Mouse (Mus musculus): ENCODE results near the gene Abhd14a. TPM values are rescaled to one million over a fixed set of nuclear protein-coding genes. Genes with fewer than 3 reads are reported as not detected.

The Abhd14a gene
- total and polyA plus RNA-seq, 3 experiments = 5.7 to 24.0 (median 7.7) TPM

GRCm38 (mm10) chr9:106454888-106455681 is 7.6 kb upstream of the Abhd14a start:
- H3K36me3 ChIP-seq (replicated peaks) = no peaks in the 10 kb centered on the region
- no peak for DNase-seq (ENCODE audit: low spot score)
- H3K27me3 ChIP-seq (ENCODE audit: insufficient read depth, low read length) = peaks cover 90% of the 10 kb centered on the region
- no peak for ATAC-seq (ENCODE audit: extremely low read depth, insufficient number of reproducible peaks, low FRiP score, poor library complexity, severe bottlenecking)
- H3K4me3 ChIP-seq (ENCODE audit: low read depth, low read length) = no peak overlapping the region
- H3K4me1 ChIP-seq (ENCODE audit: insufficient read depth, low read depth, low read length) = peaks cover 48% of the 10 kb centered on the region
- no peaks in the 10 kb centered on the region for H3K9me3 ChIP-seq (replicated peaks)
- no peak for TF ChIP-seq TAL1 (conservative IDR thresholded peaks at IDR 0.05; ENCODE audit: low read depth, low read length)

GRCm38 (mm10) chr9:106454071-106454761 is 6.7 kb upstream of the Abhd14a start:
- no peaks in the 10 kb centered on the region for H3K9me3 ChIP-seq (replicated peaks)
- no peak for TF ChIP-seq POLR2AphosphoS5 (IDR thresholded peaks at IDR 0.05; ENCODE audit: insufficient replicate concordance, low read depth, low read length)
- no peak for TF ChIP-seq GATA2 (IDR thresholded peaks at IDR 0.05; ENCODE audit: borderline replicate concordance, low read depth, low read length)
- TF ChIP-seq CTCF (IDR thresholded peaks at IDR 0.05; ENCODE audit: low read depth, low read length) = no peak
- no peak for TF ChIP-seq GATA1 (IDR thresholded peaks at IDR 0.05; ENCODE audit: borderline replicate concordance, low read length)
- TF ChIP-seq TAL1 (conservative IDR thresholded peaks at IDR 0.05; ENCODE audit: low read depth, low read length) = no peak
- DNase-seq (ENCODE audit: low spot score) (no peak), ATAC-seq (ENCODE audit: extremely low read depth, insufficient number of reproducible peaks, low FRiP score, poor library complexity, severe bottlenecking) (no peak)
- H3K36me3 ChIP-seq (replicated peaks) = no peaks in the 10 kb centered on the region
- H3K27me3 ChIP-seq (ENCODE audit: insufficient read depth, low read length) = peaks cover 86% of the 10 kb centered on the region
- peaks cover 48% of the 10 kb centered on the region for H3K4me1 ChIP-seq (ENCODE audit: insufficient read depth, low read depth, low read length)
- peak overlapping the region; percentile 73 for H3K4me3 ChIP-seq (ENCODE audit: low read depth, low read length)

- ATAC-seq (ENCODE audit: extremely low read depth, insufficient number of reproducible peaks, low FRiP score, poor library complexity, severe bottlenecking) = peak; percentile 29
Measured at GRCm38 (mm10) chr9:106453271-106454070, 6.0 kb upstream of the Abhd14a start, which contains the start of gene Pcbp4. Gene Pcbp4 (plus strand): TSS chr9:106453291.

GRCm38 (mm10) chr9:106452821-106453220 is 5.3 kb upstream of the Abhd14a start:
- H3K4me3 ChIP-seq (ENCODE audit: low read depth, low read length) = peak overlapping the region; percentile 73
- H3K4me1 ChIP-seq (ENCODE audit: insufficient read depth, low read depth, low read length) = peaks cover 60% of the 10 kb centered on the region
- ATAC-seq (ENCODE audit: extremely low read depth, insufficient number of reproducible peaks, low FRiP score, poor library complexity, severe bottlenecking) = no peak
- no peak for TF ChIP-seq GATA1 (IDR thresholded peaks at IDR 0.05; ENCODE audit: borderline replicate concordance, low read length)
- no peaks in the 10 kb centered on the region for H3K36me3 ChIP-seq (replicated peaks)
- H3K27me3 ChIP-seq (ENCODE audit: insufficient read depth, low read length) = peaks cover 76% of the 10 kb centered on the region
- no peaks in the 10 kb centered on the region for H3K9me3 ChIP-seq (replicated peaks)
- DNase-seq (ENCODE audit: low spot score) = no peak

More at GRCm38 (mm10) chr9:106453271-106454070, 6.0 kb upstream of the Abhd14a start, which contains the start of gene Pcbp4:
- peak within 1 kb of the TSS; percentile 73 for H3K4me3 ChIP-seq (ENCODE audit: low read depth, low read length)
- no peaks in the 10 kb centered on the region for H3K36me3 ChIP-seq (replicated peaks)
- peaks cover 54% of the 10 kb centered on the region for H3K4me1 ChIP-seq (ENCODE audit: insufficient read depth, low read depth, low read length)
- TF ChIP-seq POLR2AphosphoS5 (IDR thresholded peaks at IDR 0.05; ENCODE audit: insufficient replicate concordance, low read depth, low read length) (no peak), GATA1 (IDR thresholded peaks at IDR 0.05; ENCODE audit: borderline replicate concordance, low read length) (no peak), CTCF (IDR thresholded peaks at IDR 0.05; ENCODE audit: low read depth, low read length) (no peak), TAL1 (conservative IDR thresholded peaks at IDR 0.05; ENCODE audit: low read depth, low read length) (no peak), GATA2 (IDR thresholded peaks at IDR 0.05; ENCODE audit: borderline replicate concordance, low read depth, low read length) (no peak)
- peaks cover 82% of the 10 kb centered on the region for H3K27me3 ChIP-seq (ENCODE audit: insufficient read depth, low read length)
- no peaks in the 10 kb centered on the region for H3K9me3 ChIP-seq (replicated peaks)
- DNase-seq (ENCODE audit: low spot score) = peak; percentile 76

GRCm38 (mm10) chr9:106452351-106452750 is 4.9 kb upstream of the Abhd14a start:
- H3K9me3 ChIP-seq (replicated peaks) = no peaks in the 10 kb centered on the region
- peaks cover 65% of the 10 kb centered on the region for H3K4me1 ChIP-seq (ENCODE audit: insufficient read depth, low read depth, low read length)
- peaks cover 72% of the 10 kb centered on the region for H3K27me3 ChIP-seq (ENCODE audit: insufficient read depth, low read length)
- H3K36me3 ChIP-seq (replicated peaks) = no peaks in the 10 kb centered on the region
- TF ChIP-seq GATA1 (IDR thresholded peaks at IDR 0.05; ENCODE audit: borderline replicate concordance, low read length) (no peak), CTCF (IDR thresholded peaks at IDR 0.05; ENCODE audit: low read depth, low read length) (no peak), POLR2AphosphoS5 (IDR thresholded peaks at IDR 0.05; ENCODE audit: insufficient replicate concordance, low read depth, low read length) (no peak), GATA2 (IDR thresholded peaks at IDR 0.05; ENCODE audit: borderline replicate concordance, low read depth, low read length) (no peak)
- DNase-seq (ENCODE audit: low spot score) (no peak), ATAC-seq (ENCODE audit: extremely low read depth, insufficient number of reproducible peaks, low FRiP score, poor library complexity, severe bottlenecking) (no peak)
- no peak overlapping the region; the same call in 1 of the 2 replicates for H3K4me3 ChIP-seq (ENCODE audit: low read depth, low read length)

GRCm38 (mm10) chr9:106451899-106452298 is 4.4 kb upstream of the Abhd14a start:
- H3K36me3 ChIP-seq (replicated peaks) = no peaks in the 10 kb centered on the region
- no peak for ATAC-seq (ENCODE audit: extremely low read depth, insufficient number of reproducible peaks, low FRiP score, poor library complexity, severe bottlenecking)
- H3K9me3 ChIP-seq (replicated peaks) = no peaks in the 10 kb centered on the region
- peaks cover 68% of the 10 kb centered on the region for H3K27me3 ChIP-seq (ENCODE audit: insufficient read depth, low read length)
- H3K4me3 ChIP-seq (ENCODE audit: low read depth, low read length) = no peak overlapping the region
- TF ChIP-seq TAL1 (conservative IDR thresholded peaks at IDR 0.05; ENCODE audit: low read depth, low read length) (no peak), CTCF (IDR thresholded peaks at IDR 0.05; ENCODE audit: low read depth, low read length) (no peak), GATA1 (IDR thresholded peaks at IDR 0.05; ENCODE audit: borderline replicate concordance, low read length) (no peak), GATA2 (IDR thresholded peaks at IDR 0.05; ENCODE audit: borderline replicate concordance, low read depth, low read length) (no peak), POLR2AphosphoS5 (IDR thresholded peaks at IDR 0.05; ENCODE audit: insufficient replicate concordance, low read depth, low read length) (no peak)
- peaks cover 69% of the 10 kb centered on the region for H3K4me1 ChIP-seq (ENCODE audit: insufficient read depth, low read depth, low read length)
- no peak for DNase-seq (ENCODE audit: low spot score)
